Mouse (Mus musculus): ENCODE data around the gene Asprv1. TPM values are rescaled to one million over a fixed set of nuclear protein-coding genes. Genes with fewer than 3 reads are reported as not detected.

Asprv1 gene
- polyA plus RNA-seq, 1 experiment from 2014 or later = 1.00 TPM

- Histone ChIP-seq H3K9me3 (no peaks in the 10 kb centered on the region), H3K4me3 (peak overlapping the region; percentile 1; the same call in 1 of the 2 replicates), H3K27me3 (no peaks in the 10 kb centered on the region), H3K27ac (replicated peaks) (no peak overlapping the region), H3K4me2 (peak overlapping the region; percentile 39), H3K36me3 (no peaks in the 10 kb centered on the region), H3K9ac (no peak overlapping the region), H3K4me1 (replicated peaks) (no peaks in the 10 kb centered on the region; the same call in 1 of the 2 replicates)
- ATAC-seq (ENCODE audit: low FRiP score, low read depth) = no peak; the same call in 1 of the 2 replicates
- WGBS = 19% methylated on average over 9 of the region's 9 CpGs
Measured at GRCm38 (mm10) chr6:86594636-86595035, 33.3 kb upstream of the Asprv1 start.

DNA sequence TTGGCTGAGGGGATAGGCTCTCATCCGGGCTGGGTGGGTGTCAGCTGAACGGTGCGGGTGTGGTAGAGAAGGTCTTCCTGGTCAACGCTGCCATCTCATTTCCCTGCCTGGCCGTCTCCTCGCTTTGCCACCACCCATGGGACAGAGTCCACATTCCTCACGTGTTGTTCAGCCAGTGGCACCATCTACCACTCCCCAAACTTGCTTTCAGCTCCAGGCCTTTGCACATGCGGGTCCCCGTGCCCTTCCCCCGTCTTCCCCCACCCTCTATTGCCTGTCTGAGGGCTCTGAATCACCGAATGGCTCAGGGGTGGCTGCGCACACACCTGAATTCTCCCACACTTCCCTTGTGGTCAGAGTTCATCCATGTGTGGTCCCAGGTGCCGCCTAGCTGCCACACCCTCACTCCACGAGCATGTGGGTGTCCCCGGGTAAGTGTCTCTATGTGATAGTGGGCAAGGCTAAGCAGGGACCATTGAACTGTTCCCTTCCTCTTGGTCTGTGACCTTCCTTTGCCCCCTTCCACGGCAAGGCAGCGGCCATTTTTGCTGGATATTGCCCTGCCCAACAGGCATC, 32.0 kb upstream of the Asprv1 start:
- Histone ChIP-seq H3K4me1 (replicated peaks) (no peaks in the 10 kb centered on the region; the same call in 1 of the 2 replicates), H3K27me3 (no peaks in the 10 kb centered on the region), H3K9me3 (no peaks in the 10 kb centered on the region), H3K36me3 (no peaks in the 10 kb centered on the region), H3K4me2 (no peak overlapping the region), H3K4me3 (no peak overlapping the region), H3K27ac (replicated peaks) (no peak overlapping the region), H3K9ac (no peak overlapping the region)
- 88% methylated on average over 17 of the region's 17 CpGs for WGBS
- ATAC-seq (ENCODE audit: low FRiP score, low read depth) = no peak

DNA sequence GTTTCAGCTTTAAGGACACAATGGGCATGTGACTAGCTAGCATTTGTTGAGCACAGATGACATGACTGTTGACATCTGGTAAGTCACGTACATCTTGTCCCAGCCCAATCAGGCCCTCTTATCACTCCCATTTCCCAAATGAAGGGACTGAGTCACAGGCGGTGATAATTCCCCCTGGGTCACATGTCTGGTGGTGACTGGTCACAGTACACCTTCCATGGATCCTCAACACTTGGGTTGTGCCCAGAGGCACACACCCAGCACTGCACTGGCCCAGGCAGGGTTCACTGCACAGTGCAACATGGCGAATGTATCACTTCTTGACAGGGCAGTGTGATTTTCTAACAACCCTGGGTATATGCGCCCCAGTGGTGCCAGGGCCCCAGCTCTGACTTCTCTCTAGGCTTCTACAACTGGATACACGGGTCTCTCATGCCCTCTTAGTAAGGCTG, 29.2 kb upstream of the Asprv1 start:
- H3K36me3 ChIP-seq = no peaks in the 10 kb centered on the region
- no peak for ATAC-seq (ENCODE audit: low FRiP score, low read depth)
- no peak overlapping the region for H3K4me3 ChIP-seq
- H3K27ac ChIP-seq (replicated peaks) = no peak overlapping the region
- H3K4me1 ChIP-seq (replicated peaks) = no peaks in the 10 kb centered on the region; the same call in 1 of the 2 replicates
- H3K27me3 ChIP-seq = no peaks in the 10 kb centered on the region
- 76% methylated on average over 5 of the region's 5 CpGs for WGBS
- no peaks in the 10 kb centered on the region for H3K9me3 ChIP-seq
- H3K9ac ChIP-seq = no peak overlapping the region
- no peak overlapping the region for H3K4me2 ChIP-seq

GRCm38 (mm10) chr6:86599197-86599596, 28.8 kb upstream of the Asprv1 start:
- Histone ChIP-seq H3K27ac (replicated peaks) (no peak overlapping the region), H3K9me3 (no peaks in the 10 kb centered on the region), H3K9ac (no peak overlapping the region), H3K4me3 (no peak overlapping the region), H3K4me1 (replicated peaks) (no peaks in the 10 kb centered on the region; the same call in 1 of the 2 replicates), H3K4me2 (no peak overlapping the region), H3K36me3 (no peaks in the 10 kb centered on the region), H3K27me3 (no peaks in the 10 kb centered on the region)
- ATAC-seq (ENCODE audit: low FRiP score, low read depth) = peak; percentile 68; the same call in 1 of the 2 replicates
- WGBS = 19% methylated on average over 4 of the region's 4 CpGs

GRCm38 (mm10) chr6:86599951-86600414, 28.0 kb upstream of the Asprv1 start:
- WGBS = 56% methylated on average over 6 of the region's 6 CpGs
- H3K27me3 ChIP-seq = no peaks in the 10 kb centered on the region
- no peak overlapping the region for H3K4me2 ChIP-seq
- no peaks in the 10 kb centered on the region for H3K9me3 ChIP-seq
- no peak overlapping the region for H3K4me3 ChIP-seq
- no peak overlapping the region for H3K9ac ChIP-seq
- no peaks in the 10 kb centered on the region; the same call in 1 of the 2 replicates for H3K4me1 ChIP-seq (replicated peaks)
- H3K36me3 ChIP-seq = no peaks in the 10 kb centered on the region
- H3K27ac ChIP-seq (replicated peaks) = no peak overlapping the region
- 0 out of 2 replicates have a peak, but pooled peaks have one; percentile 49 for ATAC-seq (ENCODE audit: low FRiP score, low read depth)

- H3K27ac ChIP-seq (replicated peaks) = no peak overlapping the region
- ATAC-seq (ENCODE audit: low FRiP score, low read depth) = no peak
- no peak overlapping the region for H3K4me3 ChIP-seq
- H3K4me1 ChIP-seq (replicated peaks) = no peaks in the 10 kb centered on the region; the same call in 1 of the 2 replicates
- H3K9ac ChIP-seq = no peak overlapping the region
- H3K4me2 ChIP-seq = no peak overlapping the region
- no peaks in the 10 kb centered on the region for H3K36me3 ChIP-seq
- no peaks in the 10 kb centered on the region for H3K9me3 ChIP-seq
- no peaks in the 10 kb centered on the region for H3K27me3 ChIP-seq
- WGBS = 71% methylated on average over 7 of the region's 7 CpGs
Measured at GRCm38 (mm10) chr6:86605260-86605659, 22.7 kb upstream of the Asprv1 start.

GRCm38 (mm10) chr6:86606289-86606688, 21.7 kb upstream of the Asprv1 start:
- Histone ChIP-seq H3K27me3 (no peaks in the 10 kb centered on the region), H3K4me1 (replicated peaks) (no peaks in the 10 kb centered on the region), H3K27ac (replicated peaks) (no peak overlapping the region), H3K4me2 (no peak overlapping the region), H3K9me3 (no peaks in the 10 kb centered on the region), H3K9ac (no peak overlapping the region), H3K4me3 (no peak overlapping the region), H3K36me3 (no peaks in the 10 kb centered on the region)
- no peak for ATAC-seq (ENCODE audit: low FRiP score, low read depth)
- 80% methylated on average over 4 of the region's 4 CpGs for WGBS

GRCm38 (mm10) chr6:86607471-86607870, 20.5 kb upstream of the Asprv1 start:
- no peak overlapping the region for H3K4me3 ChIP-seq
- ATAC-seq (ENCODE audit: low FRiP score, low read depth) = no peak
- H3K4me2 ChIP-seq = no peak overlapping the region
- no peaks in the 10 kb centered on the region for H3K4me1 ChIP-seq (replicated peaks)
- H3K36me3 ChIP-seq = no peaks in the 10 kb centered on the region
- H3K27me3 ChIP-seq = no peaks in the 10 kb centered on the region
- H3K27ac ChIP-seq (replicated peaks) = no peak overlapping the region
- no peak overlapping the region for H3K9ac ChIP-seq
- no peaks in the 10 kb centered on the region for H3K9me3 ChIP-seq
- 89% methylated on average over 6 of the region's 6 CpGs for WGBS

DNA sequence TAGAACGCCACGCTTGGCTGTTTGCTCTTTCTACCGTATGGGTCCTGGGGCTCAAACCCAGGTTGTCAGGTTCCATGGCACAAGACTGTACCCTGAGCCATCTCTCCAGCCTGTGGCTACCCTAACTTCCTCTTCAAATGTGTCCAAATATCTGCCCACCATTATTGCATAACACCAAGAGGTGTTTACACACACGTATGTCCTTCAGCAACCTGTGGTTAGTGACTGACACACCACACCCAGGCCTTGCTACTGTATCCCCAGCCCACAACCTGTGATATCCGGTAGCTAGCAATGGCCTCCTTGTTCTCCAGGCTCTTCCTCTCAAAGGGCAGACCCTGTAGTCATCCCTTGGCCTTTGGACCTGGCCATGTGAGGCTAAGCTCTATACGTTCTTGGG, 18.7 kb upstream of the Asprv1 start:
- Histone ChIP-seq H3K4me1 (replicated peaks) (no peaks in the 10 kb centered on the region), H3K36me3 (no peaks in the 10 kb centered on the region), H3K27me3 (no peaks in the 10 kb centered on the region), H3K9ac (no peak overlapping the region), H3K4me3 (no peak overlapping the region), H3K27ac (replicated peaks) (no peak overlapping the region), H3K4me2 (no peak overlapping the region), H3K9me3 (no peaks in the 10 kb centered on the region)
- WGBS = 93% methylated on average over 6 of the region's 6 CpGs
- ATAC-seq (ENCODE audit: low FRiP score, low read depth) = no peak

- Histone ChIP-seq H3K9me3 (no peaks in the 10 kb centered on the region), H3K27ac (replicated peaks) (no peak overlapping the region), H3K36me3 (no peaks in the 10 kb centered on the region), H3K4me1 (replicated peaks) (no peaks in the 10 kb centered on the region), H3K9ac (no peak overlapping the region), H3K4me3 (no peak overlapping the region), H3K27me3 (no peaks in the 10 kb centered on the region), H3K4me2 (no peak overlapping the region)
- 63% methylated on average over 5 of the region's 5 CpGs for WGBS
- ATAC-seq (ENCODE audit: low FRiP score, low read depth) = no peak
Measured at GRCm38 (mm10) chr6:86610714-86611113, 17.2 kb upstream of the Asprv1 start.

DNA sequence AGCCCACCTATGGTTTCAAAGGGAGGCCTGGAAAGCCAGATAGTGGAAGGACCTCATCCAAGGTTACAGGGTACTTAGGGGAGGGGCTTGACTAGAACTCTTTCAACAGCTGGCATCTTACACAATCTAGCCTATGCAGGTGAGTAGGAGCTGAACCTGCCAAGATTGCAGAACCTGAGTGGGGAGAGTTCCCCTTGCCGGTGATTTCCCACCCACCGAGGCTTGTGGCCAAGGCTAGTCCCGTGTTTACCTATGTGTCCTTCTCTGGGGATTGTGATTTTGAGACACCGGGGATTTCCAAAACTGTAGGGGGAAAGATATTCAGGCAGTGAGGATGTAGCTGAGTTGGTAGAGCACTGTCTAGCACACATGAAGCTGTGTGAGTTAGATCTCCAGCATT, 12.7 kb upstream of the Asprv1 start:
- H3K9ac ChIP-seq = no peak overlapping the region
- WGBS = 93% methylated on average over 4 of the region's 4 CpGs
- no peaks in the 10 kb centered on the region for H3K27me3 ChIP-seq
- no peak overlapping the region for H3K27ac ChIP-seq (replicated peaks)
- no peaks in the 10 kb centered on the region for H3K9me3 ChIP-seq
- no peak overlapping the region for H3K4me2 ChIP-seq
- H3K4me3 ChIP-seq = no peak overlapping the region
- no peaks in the 10 kb centered on the region for H3K36me3 ChIP-seq
- no peak for ATAC-seq (ENCODE audit: low FRiP score, low read depth)
- H3K4me1 ChIP-seq (replicated peaks) = no peaks in the 10 kb centered on the region

DNA sequence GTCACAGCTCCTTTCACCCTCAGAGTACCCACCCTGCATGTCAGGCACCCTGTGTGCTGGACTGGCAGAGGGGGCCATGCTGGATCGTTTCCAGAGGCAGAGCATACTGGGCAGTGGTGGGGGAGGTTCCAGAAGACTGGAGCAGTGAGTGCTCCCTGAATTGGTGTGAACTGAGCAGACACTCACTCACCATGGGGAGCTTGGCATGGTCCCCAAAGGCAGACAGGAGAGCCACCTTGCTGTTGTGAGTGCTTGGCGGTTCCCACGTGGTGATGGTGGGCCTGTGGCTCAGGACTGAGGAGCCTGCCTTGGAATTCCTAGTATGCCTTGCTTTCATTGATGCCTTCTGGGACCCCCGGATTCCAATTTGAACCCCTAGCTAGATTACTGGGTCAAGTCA, 4.8 kb upstream of the Asprv1 start:
- Histone ChIP-seq H3K36me3 (no peaks in the 10 kb centered on the region), H3K4me2 (no peak overlapping the region), H3K4me3 (no peak overlapping the region), H3K4me1 (replicated peaks) (no peaks in the 10 kb centered on the region), H3K27me3 (no peaks in the 10 kb centered on the region), H3K9me3 (no peaks in the 10 kb centered on the region), H3K27ac (replicated peaks) (no peak overlapping the region), H3K9ac (no peak overlapping the region)
- WGBS = 82% methylated on average over 4 of the region's 4 CpGs
- no peak for ATAC-seq (ENCODE audit: low FRiP score, low read depth)

All from hindbrain, embryonic 15.5 days (tissue).